Mouse (Mus musculus) kidney, embryonic 14.5 days (tissue): Measurements from ENCODE around the gene Dmrtc2. TPM values are rescaled to one million over a fixed set of nuclear protein-coding genes. Genes with fewer than 3 reads are reported as not detected.
"Not testable (repeated sequence)": the region's sequence is repeated elsewhere in the genome, so short reads cannot be mapped to it uniquely, and the experiment has no call there.

Experiments used
- ATAC-seq: fragments of 200-750 bp; cut with Nextera tagmentation; 2 replicates; pipeline ENCODE4 v1.8.0; 2017; ENCODE audit warnings: moderate number of reproducible peaks, mild to moderate bottlenecking, moderate TSS enrichment, moderate library complexity; ENCODE audit not compliant: low FRiP score, low TSS enrichment
- H3K27ac ChIP-seq: fragments of 300-500 bp; sonication (generic); 2 replicates; pipeline ENCODE4 v1.5.1; 2014; ENCODE audit warnings: low read depth, mild to moderate bottlenecking, low read length, moderate library complexity, mixed read lengths
- H3K27me3 ChIP-seq: fragments of 300-500 bp; sonication (generic); 2 replicates; pipeline ENCODE4 v1.6.1; 2014; ENCODE audit warnings: mild to moderate bottlenecking, low read length; ENCODE audit not compliant: control insufficient read depth, insufficient read depth
- H3K36me3 ChIP-seq: fragments of 300-500 bp; sonication (generic); 2 replicates; pipeline ENCODE4 v1.6.1; 2014; ENCODE audit warnings: low read length, mixed read lengths; ENCODE audit not compliant: control insufficient read depth, insufficient read depth
- H3K4me1 ChIP-seq: fragments of 300-500 bp; sonication (generic); 2 replicates; pipeline ENCODE4 v1.6.1; 2014; ENCODE audit warnings: low read length, mixed read lengths; ENCODE audit not compliant: control insufficient read depth, insufficient read depth
- H3K4me2 ChIP-seq: fragments of 300-500 bp; sonication (generic); replicated peaks from 2 replicates; pipeline ENCODE4 v1.6.1; 2014; ENCODE audit warnings: low read depth, mild to moderate bottlenecking, low read length
- H3K4me3 ChIP-seq: fragments of 300-500 bp; sonication (generic); 2 replicates; pipeline ENCODE4 v1.5.1; 2014; ENCODE audit warnings: mild to moderate bottlenecking, low read length
- H3K9ac ChIP-seq: fragments of 300-500 bp; sonication (generic); 2 replicates; pipeline ENCODE4 v1.6.1; 2014; ENCODE audit warnings: low read depth, mild to moderate bottlenecking, low read length, moderate library complexity
- H3K9me3 ChIP-seq: fragments of 300-500 bp; sonication (generic); 2 replicates; pipeline ENCODE4 v1.6.1; 2016; ENCODE audit warnings: low read length; ENCODE audit not compliant: control insufficient read depth
- WGBS: fragments of 180-500 bp; shearing (Covaris S2); extraction: QIAGEN DNeasy Blood & Tissue Kit; methylation state at CpG from one replicate; pipeline ENCODE4 v1.1.7; 2014; 5-methylcytosine and 5-hydroxymethylcytosine counted together
- polyA plus RNA-seq: library from polyadenylated mRNA; unstranded; fragments of >200 nt; fragmentation: Nextera tagmentation; extraction: Ambion mirVana; gene quantifications from 2 replicates; pipeline ENCODE4 v1.2.1, GENCODE M21; 2014

Gene Dmrtc2
- polyA plus RNA-seq, 1 experiment from 2014 or later = not detected

DNA sequence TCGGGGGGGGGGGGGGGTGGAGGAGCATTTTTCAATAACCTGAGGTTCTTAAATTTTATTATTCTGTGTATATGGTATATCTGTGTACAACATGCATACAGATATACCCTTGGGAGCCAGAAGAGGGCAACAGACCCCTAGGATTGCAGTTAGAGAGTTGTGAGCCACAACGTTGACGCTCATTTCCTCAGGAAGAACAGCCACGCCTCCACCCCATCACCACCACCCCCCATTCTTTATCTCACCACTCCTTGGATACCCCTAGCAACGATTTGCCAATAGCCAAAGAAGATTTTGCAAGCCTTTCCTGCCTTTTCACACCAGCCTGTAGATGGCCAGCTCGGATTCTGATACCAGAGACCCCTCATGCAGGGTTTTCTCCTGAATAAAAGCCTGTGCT is 24.1 kb upstream of the Dmrtc2 start:
- 0 out of 2 replicates have a peak, but pooled peaks have one; percentile 39 for ATAC-seq
- H3K9ac ChIP-seq = no peak overlapping the region
- no peak overlapping the region for H3K4me3 ChIP-seq
- H3K27ac ChIP-seq = no peak overlapping the region
- WGBS = 4% methylated on average over 6 of the region's 6 CpGs
- no peaks in the 10 kb centered on the region for H3K36me3 ChIP-seq
- H3K4me1 ChIP-seq = no peaks in the 10 kb centered on the region
- no peaks in the 10 kb centered on the region for H3K9me3 ChIP-seq
- H3K4me2 ChIP-seq = no peak overlapping the region
- no peaks in the 10 kb centered on the region for H3K27me3 ChIP-seq

DNA sequence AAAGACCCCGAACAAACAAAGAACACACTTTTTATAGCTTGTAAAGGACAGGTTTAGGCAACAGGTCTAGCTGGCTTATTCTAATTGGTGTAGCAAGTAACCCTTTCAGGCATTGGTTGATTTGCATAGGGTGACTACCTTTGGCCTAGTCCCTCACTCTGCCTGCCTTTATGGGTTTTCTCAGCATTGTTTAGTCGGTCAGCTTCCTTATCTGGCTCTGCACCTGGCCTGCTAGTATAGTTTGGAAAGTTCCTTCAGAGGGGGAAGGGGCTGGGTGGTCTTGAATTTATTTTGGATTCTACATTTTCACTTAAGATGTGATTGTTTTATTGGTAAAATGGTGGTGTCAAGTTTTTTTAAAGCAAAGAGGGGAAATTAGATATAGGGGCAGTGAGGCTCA is 23.3 kb upstream of the Dmrtc2 start:
- H3K9ac ChIP-seq, H3K9me3 ChIP-seq, H3K36me3 ChIP-seq, H3K27ac ChIP-seq, H3K4me3 ChIP-seq, ATAC-seq, H3K27me3 ChIP-seq, H3K4me1 ChIP-seq, H3K4me2 ChIP-seq: not testable (repeated sequence)
- 37% methylated on average over 2 of the region's 2 CpGs for WGBS

- no peak overlapping the region for H3K9ac ChIP-seq
- WGBS = 14% methylated on average over 5 of the region's 5 CpGs
- peaks cover 4% of the 10 kb centered on the region; the same call in 1 of the 2 replicates for H3K4me1 ChIP-seq
- no peak overlapping the region for H3K27ac ChIP-seq
- H3K36me3 ChIP-seq = no peaks in the 10 kb centered on the region
- no peak overlapping the region for H3K4me3 ChIP-seq
- H3K27me3 ChIP-seq = no peaks in the 10 kb centered on the region
- H3K9me3 ChIP-seq = no peaks in the 10 kb centered on the region
- no peak overlapping the region for H3K4me2 ChIP-seq
- ATAC-seq = no peak
These were observed 19.7 kb upstream of the Dmrtc2 start for GRCm38 (mm10) chr7:24850162-24850561.

GRCm38 (mm10) chr7:24850899-24851303 is 19.0 kb upstream of the Dmrtc2 start:
- no peak overlapping the region for H3K9ac ChIP-seq
- H3K4me2 ChIP-seq = no peak overlapping the region
- H3K27ac ChIP-seq = no peak overlapping the region
- ATAC-seq = peak; percentile 34; the same call in 1 of the 2 replicates
- WGBS = 32% methylated on average over 6 of the region's 6 CpGs
- no peak overlapping the region for H3K4me3 ChIP-seq
- no peaks in the 10 kb centered on the region for H3K36me3 ChIP-seq
- peaks cover 4% of the 10 kb centered on the region; the same call in 1 of the 2 replicates for H3K4me1 ChIP-seq
- no peaks in the 10 kb centered on the region for H3K27me3 ChIP-seq
- H3K9me3 ChIP-seq = no peaks in the 10 kb centered on the region

DNA sequence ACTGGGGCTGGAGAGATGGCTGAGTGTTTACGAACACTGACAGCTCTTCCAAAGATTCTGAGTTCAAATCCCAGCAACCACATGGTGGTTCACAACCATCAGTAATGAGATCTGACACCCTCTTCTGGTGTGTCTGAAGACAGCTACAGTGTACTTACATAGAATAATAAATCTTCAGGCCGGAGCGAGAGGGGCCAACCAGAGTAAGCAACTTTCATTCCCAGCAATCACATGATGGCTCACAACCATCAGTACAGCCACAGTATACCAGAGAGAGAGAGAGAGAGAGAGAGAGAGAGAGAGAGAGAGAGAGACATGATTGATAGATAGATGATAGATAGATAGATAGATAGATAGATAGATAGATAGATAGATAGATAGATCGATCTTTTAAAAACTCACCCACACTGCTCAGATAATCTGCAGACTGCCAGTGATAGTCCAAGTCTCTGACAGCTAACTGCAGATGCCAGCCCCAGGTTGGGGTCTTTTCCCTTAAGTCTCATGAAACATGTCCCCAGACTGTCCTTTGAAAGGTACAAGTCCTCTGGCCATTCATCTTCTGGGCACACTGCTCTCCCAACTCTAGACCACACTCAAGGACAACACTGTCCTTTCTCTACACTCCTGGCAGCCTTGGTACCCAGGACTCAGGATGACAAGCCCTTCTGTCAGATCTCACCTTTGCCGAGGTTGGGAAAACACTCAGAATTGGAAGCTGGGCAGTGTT is 18.1 kb upstream of the Dmrtc2 start:
- Histone ChIP-seq H3K9me3 (no peaks in the 10 kb centered on the region), H3K4me1 (peaks cover 4% of the 10 kb centered on the region; the same call in 1 of the 2 replicates), H3K4me3 (no peak overlapping the region), H3K9ac (no peak overlapping the region), H3K36me3 (no peaks in the 10 kb centered on the region), H3K4me2 (no peak overlapping the region), H3K27ac (no peak overlapping the region), H3K27me3 (no peaks in the 10 kb centered on the region)
- ATAC-seq = no peak
- WGBS = 67% methylated on average over 5 of the region's 5 CpGs

GRCm38 (mm10) chr7:24852557-24853232 is 17.2 kb upstream of the Dmrtc2 start:
- H3K9ac ChIP-seq = no peak overlapping the region
- no peak overlapping the region for H3K4me2 ChIP-seq
- H3K27ac ChIP-seq = no peak overlapping the region
- peaks cover 4% of the 10 kb centered on the region; the same call in 1 of the 2 replicates for H3K4me1 ChIP-seq
- H3K27me3 ChIP-seq = no peaks in the 10 kb centered on the region
- WGBS = 71% methylated on average over 8 of the region's 8 CpGs
- peak; percentile 70 for ATAC-seq
- no peaks in the 10 kb centered on the region for H3K9me3 ChIP-seq
- H3K4me3 ChIP-seq = no peak overlapping the region
- no peaks in the 10 kb centered on the region for H3K36me3 ChIP-seq

- H3K27ac ChIP-seq = no peak overlapping the region
These were observed 16.7 kb upstream of the Dmrtc2 start for GRCm38 (mm10) chr7:24853233-24853563.

DNA sequence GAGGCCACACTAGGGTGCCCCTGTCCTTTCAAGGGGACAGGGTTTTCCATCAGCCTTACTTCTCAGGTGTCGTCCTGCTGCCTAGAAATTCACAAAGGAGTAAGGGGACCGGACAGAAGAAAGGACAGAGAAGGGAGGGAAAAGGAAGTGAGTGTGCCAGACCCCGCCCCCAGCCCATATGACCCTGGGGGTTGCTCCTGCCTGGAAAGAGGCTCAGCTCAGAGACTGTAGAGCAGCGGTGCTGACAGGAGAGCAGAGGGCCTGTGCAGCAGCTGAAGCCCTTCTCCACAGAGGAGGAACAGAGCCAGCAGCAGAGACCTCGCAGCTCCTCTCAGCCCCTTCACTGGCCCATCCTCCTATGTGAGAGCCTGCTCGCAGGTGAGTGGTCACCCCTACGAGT is 16.2 kb upstream of the Dmrtc2 start:
- peak; percentile 53; the same call in 1 of the 2 replicates for ATAC-seq
- H3K9ac ChIP-seq = no peak overlapping the region

More at GRCm38 (mm10) chr7:24853233-24853563, 16.7 kb upstream of the Dmrtc2 start:
- Histone ChIP-seq H3K9ac (no peak overlapping the region), H3K4me1 (peaks cover 4% of the 10 kb centered on the region; the same call in 1 of the 2 replicates), H3K4me2 (no peak overlapping the region), H3K9me3 (no peaks in the 10 kb centered on the region), H3K4me3 (no peak overlapping the region), H3K27me3 (no peaks in the 10 kb centered on the region), H3K36me3 (no peaks in the 10 kb centered on the region)
- no peak for ATAC-seq

GRCm38 (mm10) chr7:24856460-24857120 is 13.3 kb upstream of the Dmrtc2 start:
- H3K9ac ChIP-seq = no peak overlapping the region
- no peak overlapping the region for H3K4me3 ChIP-seq
- no peak overlapping the region for H3K27ac ChIP-seq
- H3K27me3 ChIP-seq = no peaks in the 10 kb centered on the region
- H3K9me3 ChIP-seq = no peaks in the 10 kb centered on the region
- no peak for ATAC-seq
- peaks cover 4% of the 10 kb centered on the region; the same call in 1 of the 2 replicates for H3K4me1 ChIP-seq
- H3K36me3 ChIP-seq = no peaks in the 10 kb centered on the region
- no peak overlapping the region for H3K4me2 ChIP-seq
- 53% methylated on average over 6 of the region's 6 CpGs for WGBS

More for the DNA sequence above, 16.2 kb upstream of the Dmrtc2 start:
- H3K4me3 ChIP-seq = no peak overlapping the region
- peaks cover 4% of the 10 kb centered on the region; the same call in 1 of the 2 replicates for H3K4me1 ChIP-seq
- H3K27me3 ChIP-seq = no peaks in the 10 kb centered on the region
- 25% methylated on average over 7 of the region's 7 CpGs for WGBS
- no peak overlapping the region for H3K4me2 ChIP-seq
- H3K36me3 ChIP-seq = no peaks in the 10 kb centered on the region
- H3K27ac ChIP-seq = no peak overlapping the region
- H3K9me3 ChIP-seq = no peaks in the 10 kb centered on the region
